Mouse (Mus musculus): Measurements from ENCODE around the gene Kcnk18. TPM values are rescaled to one million over a fixed set of nuclear protein-coding genes. Genes with fewer than 3 reads are reported as not detected.

Gene Kcnk18
- not detected in 2 replicates for polyA plus RNA-seq (2014; fragmentation: Nextera tagmentation; extraction: Ambion mirVana)

- no peak within 1 kb of the TSS for H3K4me2 ChIP-seq (ENCODE audit: low read depth, severe bottlenecking)
- no peaks in the 10 kb centered on the region for H3K9me3 ChIP-seq (ENCODE audit: control insufficient read depth, low read length)
- no peaks in the 10 kb centered on the region for H3K36me3 ChIP-seq (ENCODE audit: control insufficient read depth, insufficient read depth, low read length)
- no peaks in the 10 kb centered on the region for H3K27me3 ChIP-seq (ENCODE audit: control insufficient read depth, insufficient read depth, low read length)
- H3K9ac ChIP-seq (ENCODE audit: low read length), result no peak within 1 kb of the TSS
- no peaks in the 10 kb centered on the region for H3K4me1 ChIP-seq (ENCODE audit: control insufficient read depth, insufficient read depth, low read length)
- H3K4me3 ChIP-seq (ENCODE audit: low read depth, low read length), result no peak within 1 kb of the TSS
- ATAC-seq (ENCODE audit: insufficient number of reproducible peaks, low FRiP score, low TSS enrichment, low read depth), result no peak
- DNase-seq (ENCODE audit: low spot score), result no peak
- H3K27ac ChIP-seq (replicated peaks; ENCODE audit: low read depth, low read length), result no peak within 1 kb of the TSS
- 85% methylated on average over 8 of the region's 8 CpGs for WGBS
Measured at GRCm38 (mm10) chr19:59218991-59219390, at the start of gene Kcnk18. Kcnk18 (plus strand) TSS chr19:59219214.

GRCm38 (mm10) chr19:59169936-59170765, 48.9 kb upstream of the Kcnk18 start, which contains the start of gene Vax1:
Vax1 (minus strand) TSS chr19:59170056.
- ATAC-seq (ENCODE audit: insufficient number of reproducible peaks, low FRiP score, low TSS enrichment, low read depth), result no peak
- H3K9me3 ChIP-seq (ENCODE audit: control insufficient read depth, low read length), result no peaks in the 10 kb centered on the region
- DNase-seq (ENCODE audit: low spot score), result peak; percentile 72
- H3K27ac ChIP-seq (replicated peaks; ENCODE audit: low read depth, low read length), result no peak within 1 kb of the TSS
- no peak within 1 kb of the TSS for H3K9ac ChIP-seq (ENCODE audit: low read length)
- peak within 1 kb of the TSS; percentile 26 for H3K4me3 ChIP-seq (ENCODE audit: low read depth, low read length)
- H3K36me3 ChIP-seq (ENCODE audit: control insufficient read depth, insufficient read depth, low read length), result no peaks in the 10 kb centered on the region
- peaks cover 9% of the 10 kb centered on the region; the same call in 1 of the 2 replicates for H3K4me1 ChIP-seq (ENCODE audit: control insufficient read depth, insufficient read depth, low read length)
- H3K27me3 ChIP-seq (ENCODE audit: control insufficient read depth, insufficient read depth, low read length), result peaks cover 85% of the 10 kb centered on the region
- peak within 1 kb of the TSS; percentile 43 for H3K4me2 ChIP-seq (ENCODE audit: low read depth, severe bottlenecking)
- WGBS, result under 1% methylated on average over 54 of the region's 54 CpGs

GRCm38 (mm10) chr19:59170766-59171095, 48.3 kb upstream of the Kcnk18 start:
- Histone ChIP-seq H3K27me3 (ENCODE audit: control insufficient read depth, insufficient read depth, low read length) (peaks cover 86% of the 10 kb centered on the region), H3K4me2 (ENCODE audit: low read depth, severe bottlenecking) (no peak overlapping the region), H3K36me3 (ENCODE audit: control insufficient read depth, insufficient read depth, low read length) (no peaks in the 10 kb centered on the region), H3K27ac (replicated peaks; ENCODE audit: low read depth, low read length) (no peak overlapping the region), H3K9me3 (ENCODE audit: control insufficient read depth, low read length) (no peaks in the 10 kb centered on the region), H3K9ac (ENCODE audit: low read length) (no peak overlapping the region), H3K4me1 (ENCODE audit: control insufficient read depth, insufficient read depth, low read length) (peaks cover 9% of the 10 kb centered on the region; the same call in 1 of the 2 replicates), H3K4me3 (ENCODE audit: low read depth, low read length) (no peak overlapping the region)
- DNase-seq (ENCODE audit: low spot score) (peak; percentile 34), ATAC-seq (ENCODE audit: insufficient number of reproducible peaks, low FRiP score, low TSS enrichment, low read depth) (no peak)
- WGBS, result 1% methylated on average over 5 of the region's 6 CpGs

- Histone ChIP-seq H3K27ac (replicated peaks; ENCODE audit: low read depth, low read length) (no peak overlapping the region), H3K27me3 (ENCODE audit: control insufficient read depth, insufficient read depth, low read length) (peaks cover 85% of the 10 kb centered on the region), H3K4me3 (ENCODE audit: low read depth, low read length) (no peak overlapping the region), H3K4me1 (ENCODE audit: control insufficient read depth, insufficient read depth, low read length) (peaks cover 5% of the 10 kb centered on the region; the same call in 1 of the 2 replicates), H3K9me3 (ENCODE audit: control insufficient read depth, low read length) (no peaks in the 10 kb centered on the region), H3K36me3 (ENCODE audit: control insufficient read depth, insufficient read depth, low read length) (no peaks in the 10 kb centered on the region), H3K4me2 (ENCODE audit: low read depth, severe bottlenecking) (peak overlapping the region; percentile 30), H3K9ac (ENCODE audit: low read length) (no peak overlapping the region)
- WGBS, result under 1% methylated on average over 37 of the region's 38 CpGs
- DNase-seq (ENCODE audit: low spot score) (peak; percentile 54), ATAC-seq (ENCODE audit: insufficient number of reproducible peaks, low FRiP score, low TSS enrichment, low read depth) (no peak)
Measured at GRCm38 (mm10) chr19:59171151-59171870, 47.7 kb upstream of the Kcnk18 start.

GRCm38 (mm10) chr19:59171871-59172245, 47.2 kb upstream of the Kcnk18 start:
- Histone ChIP-seq H3K4me1 (ENCODE audit: control insufficient read depth, insufficient read depth, low read length) (0 out of 2 replicates have a peak, but pooled peaks cover 3% of the 10 kb centered on the region), H3K9ac (ENCODE audit: low read length) (no peak overlapping the region), H3K4me3 (ENCODE audit: low read depth, low read length) (no peak overlapping the region), H3K27me3 (ENCODE audit: control insufficient read depth, insufficient read depth, low read length) (peaks cover 83% of the 10 kb centered on the region), H3K9me3 (ENCODE audit: control insufficient read depth, low read length) (no peaks in the 10 kb centered on the region), H3K27ac (replicated peaks; ENCODE audit: low read depth, low read length) (no peak overlapping the region), H3K4me2 (ENCODE audit: low read depth, severe bottlenecking) (no peak overlapping the region), H3K36me3 (ENCODE audit: control insufficient read depth, insufficient read depth, low read length) (no peaks in the 10 kb centered on the region)
- WGBS, result 1% methylated on average over 19 of the region's 19 CpGs
- DNase-seq (ENCODE audit: low spot score) (peak; percentile 60), ATAC-seq (ENCODE audit: insufficient number of reproducible peaks, low FRiP score, low TSS enrichment, low read depth) (no peak)

GRCm38 (mm10) chr19:59172781-59173180, 46.2 kb upstream of the Kcnk18 start:
- no peak for DNase-seq (ENCODE audit: low spot score)
- Histone ChIP-seq H3K36me3 (ENCODE audit: control insufficient read depth, insufficient read depth, low read length) (no peaks in the 10 kb centered on the region), H3K27ac (replicated peaks; ENCODE audit: low read depth, low read length) (no peak overlapping the region), H3K9me3 (ENCODE audit: control insufficient read depth, low read length) (no peaks in the 10 kb centered on the region), H3K4me3 (ENCODE audit: low read depth, low read length) (no peak overlapping the region), H3K4me2 (ENCODE audit: low read depth, severe bottlenecking) (no peak overlapping the region), H3K9ac (ENCODE audit: low read length) (no peak overlapping the region), H3K4me1 (ENCODE audit: control insufficient read depth, insufficient read depth, low read length) (0 out of 2 replicates have a peak, but pooled peaks cover 3% of the 10 kb centered on the region), H3K27me3 (ENCODE audit: control insufficient read depth, insufficient read depth, low read length) (peaks cover 73% of the 10 kb centered on the region)
- 2% methylated on average over 3 of the region's 3 CpGs for WGBS
- ATAC-seq (ENCODE audit: insufficient number of reproducible peaks, low FRiP score, low TSS enrichment, low read depth), result no peak

GRCm38 (mm10) chr19:59173341-59174015, 45.5 kb upstream of the Kcnk18 start:
- Histone ChIP-seq H3K4me2 (ENCODE audit: low read depth, severe bottlenecking) (no peak overlapping the region), H3K27ac (replicated peaks; ENCODE audit: low read depth, low read length) (no peak overlapping the region), H3K9ac (ENCODE audit: low read length) (no peak overlapping the region), H3K4me1 (ENCODE audit: control insufficient read depth, insufficient read depth, low read length) (0 out of 2 replicates have a peak, but pooled peaks cover 3% of the 10 kb centered on the region), H3K4me3 (ENCODE audit: low read depth, low read length) (no peak overlapping the region), H3K36me3 (ENCODE audit: control insufficient read depth, insufficient read depth, low read length) (no peaks in the 10 kb centered on the region), H3K9me3 (ENCODE audit: control insufficient read depth, low read length) (no peaks in the 10 kb centered on the region), H3K27me3 (ENCODE audit: control insufficient read depth, insufficient read depth, low read length) (peaks cover 66% of the 10 kb centered on the region)
- ATAC-seq (ENCODE audit: insufficient number of reproducible peaks, low FRiP score, low TSS enrichment, low read depth) (no peak), DNase-seq (ENCODE audit: low spot score) (no peak)
- 13% methylated on average over 6 of the region's 6 CpGs for WGBS

- no peak overlapping the region for H3K4me3 ChIP-seq (ENCODE audit: low read depth, low read length)
- H3K4me1 ChIP-seq (ENCODE audit: control insufficient read depth, insufficient read depth, low read length), result no peaks in the 10 kb centered on the region
- DNase-seq (ENCODE audit: low spot score) (no peak), ATAC-seq (ENCODE audit: insufficient number of reproducible peaks, low FRiP score, low TSS enrichment, low read depth) (no peak)
- 50% methylated on average over 3 of the region's 3 CpGs for WGBS
- H3K9me3 ChIP-seq (ENCODE audit: control insufficient read depth, low read length), result no peaks in the 10 kb centered on the region
- H3K9ac ChIP-seq (ENCODE audit: low read length), result no peak overlapping the region
- H3K4me2 ChIP-seq (ENCODE audit: low read depth, severe bottlenecking), result no peak overlapping the region
- no peak overlapping the region for H3K27ac ChIP-seq (replicated peaks; ENCODE audit: low read depth, low read length)
- no peaks in the 10 kb centered on the region for H3K36me3 ChIP-seq (ENCODE audit: control insufficient read depth, insufficient read depth, low read length)
- H3K27me3 ChIP-seq (ENCODE audit: control insufficient read depth, insufficient read depth, low read length), result peaks cover 8% of the 10 kb centered on the region; the same call in 1 of the 2 replicates
Measured at GRCm38 (mm10) chr19:59184000-59184399, 35.0 kb upstream of the Kcnk18 start.

Measured in limb, embryonic 11.5 days (tissue).